Mouse (Mus musculus) cortical plate, adult 2 months (tissue): Measurements from ENCODE around the gene Chst10. TPM values are rescaled to one million over a fixed set of nuclear protein-coding genes. Genes with fewer than 3 reads are reported as not detected.

Experiments used
- H3K27ac ChIP-seq: fragments of 200-500 bp; 2 replicates; pipeline ENCODE4 v1.5.1; 2012; ENCODE audit warnings: low read length, control low read depth, inconsistent platforms; ENCODE audit not compliant: insufficient read depth
- H3K4me1 ChIP-seq: fragments of 200-500 bp; 2 replicates; pipeline ENCODE4 v1.6.1; 2011; ENCODE audit warnings: low read length; ENCODE audit not compliant: control insufficient read depth, insufficient read depth
- H3K4me3 ChIP-seq: fragments of 200-500 bp; 2 replicates; pipeline ENCODE4 v1.5.1; 2011; ENCODE audit warnings: mild to moderate bottlenecking, low read length, control low read depth; ENCODE audit not compliant: insufficient read depth
- CTCF ChIP-seq: fragments of 200-500 bp; IDR thresholded peaks from 2 replicates; pipeline ENCODE4 v1.5.1; 2011; ENCODE audit warnings: mild to moderate bottlenecking, control low read depth, low read length; ENCODE audit not compliant: insufficient read depth; ENCODE audit errors: extremely low read depth
- POLR2A ChIP-seq: fragments of 200-500 bp; IDR thresholded peaks from 2 replicates; pipeline ENCODE4 v1.6.1; 2011; ENCODE audit warnings: mild to moderate bottlenecking, low read length, control low read depth; ENCODE audit not compliant: insufficient read depth; ENCODE audit errors: extremely low read depth
- polyA plus RNA-seq: library from polyadenylated mRNA; depleted of rRNA; stranded (reverse); fragments of >200 nt; gene quantifications from 2 replicates; pipeline ENCODE4 v1.2.3, GENCODE M21; 2012; rRNA removed

The Chst10 gene
- polyA plus RNA-seq, 1 experiment, result 29.9 TPM

DNA sequence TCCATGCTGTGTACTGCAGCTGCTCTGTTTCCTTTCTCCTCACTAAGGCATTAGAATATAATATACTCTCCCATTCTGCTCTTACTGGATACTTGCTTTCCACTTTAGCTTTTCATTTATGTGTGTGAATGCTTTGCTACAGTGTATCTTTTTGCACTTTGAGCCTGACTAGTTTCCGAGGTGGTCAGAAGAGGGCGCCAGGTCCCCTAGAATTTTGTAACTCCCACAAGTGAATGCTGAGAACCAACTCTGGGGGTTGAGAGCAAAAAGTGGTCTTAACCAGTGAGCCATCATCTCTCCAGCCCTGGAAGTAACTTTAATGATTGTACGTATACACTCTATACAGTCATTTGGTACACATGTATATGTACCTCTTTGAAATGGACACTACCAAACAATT is 63.1 kb downstream of the Chst10 start:
- peak overlapping the region; percentile 79 for H3K4me3 ChIP-seq
- peaks cover 2% of the 10 kb centered on the region; the same call in 1 of the 2 replicates for H3K4me1 ChIP-seq
- TF ChIP-seq POLR2A (no peak), CTCF (peak; percentile 49)
- no peak overlapping the region for H3K27ac ChIP-seq

DNA sequence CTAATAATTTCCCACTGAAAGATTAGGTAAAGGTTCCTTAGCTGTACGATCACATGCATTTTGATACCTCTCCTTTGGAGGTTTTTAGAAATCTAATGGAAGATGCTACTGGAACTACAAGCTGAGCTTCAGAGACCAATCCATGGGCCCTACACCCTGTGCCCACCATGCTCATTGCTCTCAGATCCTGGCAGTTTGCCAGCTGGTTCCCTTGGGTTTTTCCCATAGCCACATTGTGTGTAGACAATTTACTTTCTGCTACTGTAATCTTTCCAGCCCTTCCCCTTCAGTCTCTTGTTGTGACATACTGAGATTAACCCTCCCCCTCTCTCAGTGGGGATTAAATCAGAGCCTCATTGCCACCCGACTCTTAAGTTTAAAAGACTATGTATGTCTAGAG is 73.0 kb downstream of the Chst10 start:
- no peak overlapping the region for H3K4me3 ChIP-seq
- TF ChIP-seq POLR2A, result no peak
- TF ChIP-seq CTCF, result no peak
- peaks cover 10% of the 10 kb centered on the region for H3K4me1 ChIP-seq
- no peak overlapping the region for H3K27ac ChIP-seq

DNA sequence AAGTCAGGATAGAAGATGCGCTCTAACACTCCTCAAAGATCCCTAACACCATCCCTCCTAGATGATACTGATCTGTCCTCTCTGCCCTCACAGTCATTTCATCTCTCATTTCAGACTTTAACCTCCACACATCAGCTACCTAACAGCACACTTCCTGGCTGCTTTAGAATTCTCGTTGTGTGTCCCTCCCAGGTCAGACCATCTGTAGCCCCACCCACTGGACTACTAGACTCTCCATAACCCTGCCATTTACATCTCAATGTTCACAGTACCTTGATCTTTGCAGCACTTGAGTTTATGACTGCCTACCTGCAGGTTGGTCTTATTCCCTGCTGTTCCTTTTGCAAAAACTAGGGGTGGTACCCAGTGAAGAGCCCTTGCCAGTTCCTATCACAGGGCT is 74.1 kb downstream of the Chst10 start:
- peaks cover 10% of the 10 kb centered on the region for H3K4me1 ChIP-seq
- no peak overlapping the region for H3K4me3 ChIP-seq
- TF ChIP-seq POLR2A (no peak), CTCF (no peak)
- no peak overlapping the region for H3K27ac ChIP-seq

DNA sequence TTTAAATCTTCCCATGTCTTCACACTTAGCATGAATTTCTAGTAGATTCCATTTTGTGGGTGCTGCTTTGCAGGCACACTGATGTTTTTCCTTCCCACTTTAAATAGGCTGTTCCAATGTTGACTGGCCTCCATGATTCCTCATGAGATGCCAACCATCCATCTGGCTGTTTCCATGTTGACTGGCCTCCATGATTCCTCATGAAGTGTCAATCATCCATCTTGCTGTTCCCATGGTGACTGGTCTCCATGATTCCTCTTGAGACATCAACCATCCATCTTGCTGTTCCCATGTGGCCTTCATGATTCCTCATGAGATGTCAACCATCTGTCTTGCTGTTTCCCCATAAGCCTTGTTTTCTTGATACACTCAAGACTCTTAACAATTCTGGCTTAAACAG is 78.3 kb downstream of the Chst10 start:
- TF ChIP-seq CTCF, result no peak
- no peak for TF ChIP-seq POLR2A
- no peak overlapping the region for H3K27ac ChIP-seq
- H3K4me3 ChIP-seq, result no peak overlapping the region
- peaks cover 3% of the 10 kb centered on the region for H3K4me1 ChIP-seq

DNA sequence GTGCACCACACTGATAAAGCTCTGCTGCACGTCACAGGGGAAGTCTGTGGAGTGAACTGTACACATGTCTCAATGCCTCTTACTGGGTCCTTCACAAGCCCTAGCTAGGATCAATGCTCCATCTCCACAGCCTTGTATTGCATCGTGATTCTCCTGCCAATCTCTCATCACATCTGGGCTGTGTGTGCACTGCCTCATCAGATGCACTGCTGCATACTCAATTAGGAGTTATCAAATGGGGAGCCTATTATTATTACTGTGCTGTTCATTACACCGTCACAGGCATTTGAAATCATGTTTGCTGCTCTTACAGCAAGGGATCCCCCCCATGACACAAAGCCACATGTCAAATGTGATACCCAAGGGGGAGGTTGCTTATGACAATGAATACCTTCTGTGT is 80.3 kb downstream of the Chst10 start:
- Histone ChIP-seq H3K4me3 (no peak overlapping the region), H3K4me1 (peaks cover 3% of the 10 kb centered on the region), H3K27ac (no peak overlapping the region)
- TF ChIP-seq POLR2A, result no peak
- TF ChIP-seq CTCF, result no peak

DNA sequence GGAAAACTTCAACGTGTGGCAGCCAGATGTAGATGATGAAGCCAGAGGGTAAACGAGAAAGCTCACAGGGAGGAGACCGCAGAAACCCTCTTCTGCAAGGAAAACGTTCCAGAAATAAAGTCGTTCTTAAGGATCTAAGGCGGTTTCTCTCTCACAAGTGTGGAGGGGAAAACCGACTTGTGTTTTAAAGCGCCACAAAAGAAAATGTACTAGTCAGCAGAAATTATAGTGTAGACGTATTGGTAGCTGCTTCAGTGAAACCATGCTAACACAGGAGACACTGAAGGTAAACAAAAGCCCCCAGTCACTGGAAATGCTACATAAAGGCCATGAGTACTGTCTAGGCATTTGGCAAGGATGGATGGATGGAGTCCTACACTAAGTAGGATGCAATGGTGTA is 80.7 kb downstream of the Chst10 start:
- H3K4me1 ChIP-seq, result peaks cover 3% of the 10 kb centered on the region
- no peak for TF ChIP-seq POLR2A
- no peak for TF ChIP-seq CTCF
- no peak overlapping the region for H3K4me3 ChIP-seq
- H3K27ac ChIP-seq, result no peak overlapping the region

DNA sequence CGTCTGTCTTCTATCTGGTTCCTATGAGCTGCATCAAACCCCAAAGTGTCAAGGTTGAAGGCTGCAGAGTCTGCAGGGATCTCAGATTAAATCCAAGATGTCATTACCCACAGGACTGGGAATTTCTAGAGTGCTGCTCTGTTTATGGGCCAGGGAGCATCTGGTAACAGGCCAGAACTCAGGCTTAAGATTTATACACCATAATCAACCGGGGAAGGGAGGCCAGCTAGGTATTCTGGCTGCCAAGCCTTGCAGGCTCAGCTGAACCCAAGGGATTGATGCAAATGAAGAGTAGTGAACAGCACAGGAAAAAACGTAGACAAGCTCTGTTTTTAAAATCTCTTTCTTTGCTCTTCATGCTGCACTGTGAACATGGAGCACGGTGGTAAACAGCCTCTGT is 81.7 kb downstream of the Chst10 start:
- Histone ChIP-seq H3K27ac (no peak overlapping the region), H3K4me1 (0 out of 2 replicates have a peak, but pooled peaks cover 2% of the 10 kb centered on the region), H3K4me3 (no peak overlapping the region)
- TF ChIP-seq POLR2A (no peak), CTCF (no peak)

Other genes starting within 250 kb of the Chst10 start
- gene Aff3, start 233.2 kb downstream of the Chst10 start, polyA plus RNA-seq, result 24.1 and 25.3 TPM in 2 replicates
- gene Lonrf2, start 61.5 kb downstream of the Chst10 start, polyA plus RNA-seq, result 60.5 and 60.8 TPM in 2 replicates
- gene Nms, start 41.0 kb upstream of the Chst10 start, polyA plus RNA-seq, result not detected in 2 replicates
- 42.9 and 43.2 TPM in 2 replicates for gene Pdcl3, start 87.4 kb upstream of the Chst10 start, polyA plus RNA-seq